Mouse (Mus musculus): Measurements from ENCODE around the gene Ppfia4. TPM values are rescaled to one million over a fixed set of nuclear protein-coding genes. Genes with fewer than 3 reads are reported as not detected.

Gene Ppfia4
- polyA plus RNA-seq (2017; shearing (Covaris generic)): not detected

GRCm38 (mm10) chr1:134332770-134333271, at the start of gene Ppfia4:
TSS of gene Ppfia4 (minus strand) at chr1:134332928.

DNA sequence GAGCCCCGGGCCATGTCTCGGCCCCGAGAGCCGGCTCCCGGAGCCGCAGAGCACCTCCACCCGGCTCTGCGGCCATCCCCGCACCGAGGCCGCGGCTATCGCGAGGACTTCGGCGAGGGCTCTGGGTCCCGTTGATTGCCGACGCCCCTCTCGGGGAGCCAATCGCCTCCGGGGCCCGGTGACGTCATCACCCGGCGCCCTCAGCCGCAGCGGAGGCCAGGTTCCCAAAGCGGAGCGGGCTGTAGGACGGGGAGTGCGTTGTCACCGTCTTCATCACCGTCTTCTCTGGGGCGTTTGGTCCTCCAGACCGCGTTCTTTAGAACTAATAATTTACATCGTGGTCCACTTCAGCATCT, 29.1 kb upstream of the Ppfia4 start, which contains the start of gene Tmem183a:
TSS of gene Tmem183a (minus strand) at position 123 of the 356 bp plus-strand sequence.

GRCm38 (mm10) chr1:134289598-134290099, 43.1 kb downstream of the Ppfia4 start, which contains the start of gene Myog:
TSS of gene Myog (plus strand) at chr1:134289989.

Other genes starting within 250 kb of the Ppfia4 start
- gene Chit1, start 221.7 kb downstream of the Ppfia4 start, polyA plus RNA-seq (2017; shearing (Covaris generic)): 0.67 TPM
- gene Chil1, start 150.8 kb downstream of the Ppfia4 start, polyA plus RNA-seq (2017; shearing (Covaris generic)): 0.83 TPM
- gene Mybph, start 139.5 kb downstream of the Ppfia4 start, polyA plus RNA-seq (2017; shearing (Covaris generic)): not detected
- 0.16 TPM for gene Adora1, start 97.5 kb downstream of the Ppfia4 start, polyA plus RNA-seq (2017; shearing (Covaris generic))
- not detected for gene Myog, start 42.9 kb downstream of the Ppfia4 start, polyA plus RNA-seq (2017; shearing (Covaris generic))
- gene Tmem183a, start 29.1 kb upstream of the Ppfia4 start, polyA plus RNA-seq (2017; shearing (Covaris generic)): 112 TPM
- not detected for gene 4933406M09Rik, start 53.0 kb upstream of the Ppfia4 start, polyA plus RNA-seq (2017; shearing (Covaris generic))
- 23.7 TPM for gene Cyb5r1, start 72.6 kb upstream of the Ppfia4 start, polyA plus RNA-seq (2017; shearing (Covaris generic))
- gene Adipor1, start 82.5 kb upstream of the Ppfia4 start, polyA plus RNA-seq (2017; shearing (Covaris generic)): 119 TPM
- 24.5 TPM for gene Klhl12, start 122.6 kb upstream of the Ppfia4 start, polyA plus RNA-seq (2017; shearing (Covaris generic))
- 30.5 TPM for gene Rabif, start 161.7 kb upstream of the Ppfia4 start, polyA plus RNA-seq (2017; shearing (Covaris generic))
- not detected for gene Mgat4e, start 216.8 kb upstream of the Ppfia4 start, polyA plus RNA-seq (2017; shearing (Covaris generic))
- 33.5 TPM for gene Kdm5b, start 227.2 kb upstream of the Ppfia4 start, polyA plus RNA-seq (2017; shearing (Covaris generic))